Mouse (Mus musculus): ENCODE data around the gene Ctnnd2. TPM values are rescaled to one million over a fixed set of nuclear protein-coding genes. Genes with fewer than 3 reads are reported as not detected.

The Ctnnd2 gene
- polyA plus RNA-seq, 1 experiment: 135 TPM

- no peak for DNase-seq (ENCODE audit: extremely low spot score in 1 of 2, low spot score in 1 of 2)
Measured at GRCm38 (mm10) chr15:30632113-30632735, 459.8 kb downstream of the Ctnnd2 start.

GRCm38 (mm10) chr15:30633917-30634316 lies 461.5 kb downstream of the Ctnnd2 start:
- no peak for DNase-seq (ENCODE audit: extremely low spot score in 1 of 2, low spot score in 1 of 2)

- DNase-seq (ENCODE audit: extremely low spot score in 1 of 2, low spot score in 1 of 2): no peak
Measured at GRCm38 (mm10) chr15:30634522-30634921, 462.1 kb downstream of the Ctnnd2 start.

GRCm38 (mm10) chr15:30640651-30641050 lies 468.3 kb downstream of the Ctnnd2 start:
- no peak for DNase-seq (ENCODE audit: extremely low spot score in 1 of 2, low spot score in 1 of 2)

- DNase-seq (ENCODE audit: extremely low spot score in 1 of 2, low spot score in 1 of 2): no peak
Measured at GRCm38 (mm10) chr15:30645688-30646087, 473.3 kb downstream of the Ctnnd2 start.

- DNase-seq (ENCODE audit: extremely low spot score in 1 of 2, low spot score in 1 of 2): peak in 1 of 2 experiments; percentile 30
Measured at GRCm38 (mm10) chr15:30646501-30647431, 474.4 kb downstream of the Ctnnd2 start.

- DNase-seq (ENCODE audit: extremely low spot score in 1 of 2, low spot score in 1 of 2): no peak
Measured at GRCm38 (mm10) chr15:30647679-30648311, 475.4 kb downstream of the Ctnnd2 start.

- DNase-seq (ENCODE audit: extremely low spot score in 1 of 2, low spot score in 1 of 2): no peak
Measured at GRCm38 (mm10) chr15:30649964-30650363, 477.6 kb downstream of the Ctnnd2 start.

- DNase-seq (ENCODE audit: extremely low spot score in 1 of 2, low spot score in 1 of 2): no peak
Measured at GRCm38 (mm10) chr15:30655433-30655832, 483.0 kb downstream of the Ctnnd2 start.

GRCm38 (mm10) chr15:30657588-30657987 lies 485.2 kb downstream of the Ctnnd2 start:
- DNase-seq (ENCODE audit: extremely low spot score in 1 of 2, low spot score in 1 of 2): no peak

- no peak for DNase-seq (ENCODE audit: extremely low spot score in 1 of 2, low spot score in 1 of 2)
Measured at GRCm38 (mm10) chr15:30660539-30661149, 488.3 kb downstream of the Ctnnd2 start.

- no peak for DNase-seq (ENCODE audit: extremely low spot score in 1 of 2, low spot score in 1 of 2)
Measured at GRCm38 (mm10) chr15:30661689-30662422, 489.5 kb downstream of the Ctnnd2 start.

- DNase-seq (ENCODE audit: extremely low spot score in 1 of 2, low spot score in 1 of 2): no peak
Measured at GRCm38 (mm10) chr15:30667819-30668587, 495.6 kb downstream of the Ctnnd2 start.

- peak; percentile 19 to 45 for DNase-seq (ENCODE audit: extremely low spot score in 1 of 2, low spot score in 1 of 2)
Measured at GRCm38 (mm10) chr15:30681939-30682338, 509.5 kb downstream of the Ctnnd2 start.

GRCm38 (mm10) chr15:30682360-30683119 lies 510.1 kb downstream of the Ctnnd2 start:
- DNase-seq (ENCODE audit: extremely low spot score in 1 of 2, low spot score in 1 of 2): peak in 1 of 2 experiments; percentile 68

GRCm38 (mm10) chr15:30686206-30687101 lies 514.1 kb downstream of the Ctnnd2 start:
- no peak for DNase-seq (ENCODE audit: extremely low spot score in 1 of 2, low spot score in 1 of 2)

GRCm38 (mm10) chr15:30693754-30694205 lies 521.4 kb downstream of the Ctnnd2 start:
- peak; percentile 59 to 68 for DNase-seq (ENCODE audit: extremely low spot score in 1 of 2, low spot score in 1 of 2)

GRCm38 (mm10) chr15:30694286-30694685 lies 521.9 kb downstream of the Ctnnd2 start:
- DNase-seq (ENCODE audit: extremely low spot score in 1 of 2, low spot score in 1 of 2): no peak

Measured in frontal cortex, adult 2 months (tissue).